Mouse (Mus musculus): ENCODE results near the gene Haus7.

DNA sequence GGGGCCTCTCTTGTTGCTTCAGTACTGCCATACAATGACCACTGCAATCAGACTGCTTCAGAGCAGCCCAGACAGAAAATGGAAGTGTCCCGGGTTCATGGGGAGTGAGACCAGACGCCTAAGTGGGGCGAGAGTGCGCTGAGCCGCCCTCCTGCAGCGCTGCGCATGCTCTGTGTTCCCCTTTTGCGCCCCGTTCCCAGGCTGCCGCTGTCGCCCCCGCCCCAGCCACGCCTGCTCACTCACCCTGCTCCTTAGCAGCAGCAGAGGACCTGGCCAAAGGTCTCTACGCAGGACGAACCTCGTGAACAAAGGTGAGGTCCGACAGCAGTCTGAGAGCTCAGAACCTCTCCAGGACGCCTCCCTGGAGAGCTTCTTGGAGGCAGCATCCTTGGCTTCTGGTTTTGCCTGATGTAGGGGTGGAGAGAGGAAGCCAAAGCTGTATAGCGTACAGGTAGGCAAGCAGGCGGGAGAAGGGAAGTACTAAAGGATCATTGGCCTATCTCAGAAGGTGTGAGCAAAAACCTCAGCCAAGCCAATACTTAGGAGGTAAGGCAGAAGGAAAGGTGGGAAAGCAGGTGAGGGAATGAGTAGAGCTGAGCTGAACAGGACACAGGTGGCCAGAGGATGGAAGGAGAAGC is 47.8 kb downstream of the Haus7 start, which contains the start of gene Zfp92:
- TF ChIP-seq CTCF (IDR thresholded peaks at IDR 0.05; ENCODE audit: low read depth) (no peak), EP300 (IDR thresholded peaks at IDR 0.05; ENCODE audit: low read depth) (no peak)
